Mouse (Mus musculus): Measurements from ENCODE around the gene Mink1.

DNA sequence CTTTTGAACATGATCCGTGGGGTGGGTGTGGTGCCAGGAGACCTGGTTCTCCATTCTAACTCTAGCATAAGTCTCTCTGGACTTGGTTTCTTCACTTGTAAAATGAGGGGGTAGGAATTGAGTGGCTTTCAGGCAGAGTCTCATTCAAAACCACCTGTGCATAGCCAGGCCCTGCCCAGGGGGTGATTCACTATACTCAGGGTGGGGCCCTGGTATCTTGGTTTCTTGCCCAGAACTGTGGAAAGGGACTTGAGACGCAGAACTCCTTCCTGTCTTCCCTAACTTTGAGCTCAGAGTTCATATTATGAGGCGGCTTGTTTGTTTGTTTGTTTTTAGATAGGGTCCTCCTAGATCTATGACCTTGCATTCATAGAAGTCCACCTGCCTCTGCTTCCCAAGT lies 14.5 kb downstream of the Mink1 start:
- TF ChIP-seq POLR2A (IDR thresholded peaks at IDR 0.05; ENCODE audit: control insufficient read depth in 1 of 2, insufficient read depth in 1 of 2, low read depth in 1 of 2, low read length in 2 of 2, poor library complexity in 1 of 2) (no peak), GATA1 (IDR thresholded peaks at IDR 0.05; ENCODE audit: low read depth, low read length) (no peak), MEF2A (IDR thresholded peaks at IDR 0.05; ENCODE audit: extremely low read depth, insufficient replicate concordance, low read depth, low read length, poor library complexity, severe bottlenecking) (no peak), CTCF (IDR thresholded peaks at IDR 0.05 in 2 of 3, conservative IDR thresholded peaks at IDR 0.05 in 1 of 3; ENCODE audit: control insufficient read depth in 1 of 3, insufficient read depth in 1 of 3, low read depth in 2 of 3, low read length in 3 of 3, poor library complexity in 1 of 3, severe bottlenecking in 1 of 3) (no peak), KAT2A (conservative IDR thresholded peaks at IDR 0.05; ENCODE audit: low read depth, low read length) (no peak), EP300 (IDR thresholded peaks at IDR 0.05; ENCODE audit: low read depth in 1 of 2, low read length in 2 of 2) (no peak), TAL1 (IDR thresholded peaks at IDR 0.05; ENCODE audit: low read length) (no peak), SMC3 (IDR thresholded peaks at IDR 0.05; ENCODE audit: low read depth, low read length) (no peak), HCFC1 (IDR thresholded peaks at IDR 0.05; ENCODE audit: low read depth, low read length) (no peak), GABPA (IDR thresholded peaks at IDR 0.05; ENCODE audit: low read depth, low read length) (no peak), ZC3H11A (IDR thresholded peaks at IDR 0.05; ENCODE audit: low read depth, low read length) (no peak)

All from MEL (cell line).